Mouse (Mus musculus) liver, adult 2 months (tissue): ENCODE results near the gene Cdk9. TPM values are rescaled to one million over a fixed set of nuclear protein-coding genes. Genes with fewer than 3 reads are reported as not detected.

ENCODE experiments used
- DNase-seq: peaks from one replicate; pipeline ENCODE4 v3.0.0-alpha.2; 2011; ENCODE audit warnings: low read depth, low spot score; ENCODE audit errors: extremely low read depth
- H3K27ac ChIP-seq: fragments of 200-500 bp; replicated peaks from 2 replicates; pipeline ENCODE4 v1.5.1; 2012; ENCODE audit warnings: low read depth, mild to moderate bottlenecking, control low read depth, inconsistent platforms, low read length; ENCODE audit not compliant: insufficient read depth
- H3K27me3 ChIP-seq: fragments of 200-500 bp; 2 replicates; pipeline ENCODE4 v1.6.1; 2012; ENCODE audit warnings: mild to moderate bottlenecking, moderate library complexity, low read length, inconsistent platforms; ENCODE audit not compliant: control insufficient read depth, insufficient read depth
- H3K36me3 ChIP-seq: fragments of 200-500 bp; 2 replicates; pipeline ENCODE4 v1.6.1; 2012; ENCODE audit warnings: low read length, inconsistent platforms; ENCODE audit not compliant: control insufficient read depth, insufficient read depth
- H3K4me1 ChIP-seq: fragments of 200-500 bp; 2 replicates; pipeline ENCODE4 v1.6.1; 2011; ENCODE audit warnings: low read length; ENCODE audit not compliant: control insufficient read depth, insufficient read depth
- H3K4me3 ChIP-seq: fragments of 200-500 bp; 2 replicates; pipeline ENCODE4 v1.5.1; 2011; ENCODE audit warnings: low read depth, mild to moderate bottlenecking, control low read depth, low read length, moderate library complexity; ENCODE audit not compliant: insufficient read depth
- H3K79me2 ChIP-seq: fragments of 200-500 bp; 2 replicates; pipeline ENCODE4 v1.6.1; 2012; ENCODE audit warnings: inconsistent platforms, mild to moderate bottlenecking, low read length, moderate library complexity; ENCODE audit not compliant: control insufficient read depth, insufficient read depth
- H3K9ac ChIP-seq: fragments of 200-500 bp; 2 replicates; pipeline ENCODE4 v1.6.1; 2012; ENCODE audit warnings: low read depth, mild to moderate bottlenecking, control low read depth, inconsistent platforms, low read length
- CTCF ChIP-seq: fragments of 200-500 bp; IDR thresholded peaks from 2 replicates; pipeline ENCODE4 v1.5.1; 2011; ENCODE audit warnings: low read depth, low read length, control low read depth
- POLR2A ChIP-seq: fragments of 200-500 bp; IDR thresholded peaks from 2 replicates; pipeline ENCODE4 v1.6.1; 2011; ENCODE audit warnings: low read length, control low read depth; ENCODE audit not compliant: insufficient read depth; ENCODE audit errors: extremely low read depth
- WGBS: fragments of 180-500 bp; shearing (Covaris S2); methylation state at CpG from one replicate; pipeline ENCODE4 v1.1.7; 2018; 5-methylcytosine and 5-hydroxymethylcytosine counted together
- polyA plus RNA-seq: library from polyadenylated mRNA; depleted of rRNA; stranded (reverse); fragments of >200 nt; gene quantifications from 2 replicates; pipeline ENCODE4 v1.2.3, GENCODE M21; 2012
- total RNA-seq: library from RNA; depleted of rRNA; stranded (reverse); fragments of >200 nt; gene quantifications from 2 replicates; pipeline ENCODE4 v1.2.3, GENCODE M21; 2014

Gene Cdk9
- total and polyA plus RNA-seq, 2 experiments: 19.5 to 63.7 TPM

DNA sequence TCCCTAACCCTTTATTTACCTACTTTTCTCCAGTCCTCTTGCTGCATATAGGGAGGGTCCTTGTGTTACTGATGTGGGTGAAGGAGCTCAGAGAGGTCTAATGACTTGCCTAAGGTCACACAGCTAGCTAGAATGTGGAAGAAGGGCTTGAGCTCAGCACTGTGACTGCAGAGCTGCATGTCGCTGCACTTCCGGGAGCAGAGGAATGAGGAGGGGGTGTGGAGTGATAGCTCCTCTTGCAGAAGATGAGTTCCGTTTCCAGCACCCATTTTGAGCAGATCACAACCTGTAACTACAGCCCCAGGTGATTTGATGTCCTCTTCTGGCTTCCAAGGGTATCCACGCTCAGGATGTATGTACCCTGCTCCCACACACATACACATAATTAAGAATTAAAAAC lies 11.3 kb upstream of the Cdk9 start:
- no peak for DNase-seq
- Histone ChIP-seq H3K27ac (no peak overlapping the region), H3K9ac (no peak overlapping the region), H3K36me3 (no peaks in the 10 kb centered on the region), H3K27me3 (no peaks in the 10 kb centered on the region), H3K4me3 (no peak overlapping the region), H3K4me1 (no peaks in the 10 kb centered on the region), H3K79me2 (no peaks in the 10 kb centered on the region)
- WGBS: 90% methylated on average over 4 of the region's 4 CpGs
- no peak for TF ChIP-seq CTCF
- TF ChIP-seq POLR2A: no peak

- 83% methylated on average over 3 of the region's 3 CpGs for WGBS
- no peaks in the 10 kb centered on the region for H3K4me1 ChIP-seq
- no peak overlapping the region for H3K4me3 ChIP-seq
- no peaks in the 10 kb centered on the region for H3K79me2 ChIP-seq
- H3K36me3 ChIP-seq: no peaks in the 10 kb centered on the region
- TF ChIP-seq POLR2A: no peak
- TF ChIP-seq CTCF: no peak
- DNase-seq: no peak
- H3K27me3 ChIP-seq: no peaks in the 10 kb centered on the region
- no peak overlapping the region for H3K27ac ChIP-seq
- no peak overlapping the region for H3K9ac ChIP-seq
These were observed 9.7 kb upstream of the Cdk9 start for GRCm38 (mm10) chr2:32722581-32722980.

DNA sequence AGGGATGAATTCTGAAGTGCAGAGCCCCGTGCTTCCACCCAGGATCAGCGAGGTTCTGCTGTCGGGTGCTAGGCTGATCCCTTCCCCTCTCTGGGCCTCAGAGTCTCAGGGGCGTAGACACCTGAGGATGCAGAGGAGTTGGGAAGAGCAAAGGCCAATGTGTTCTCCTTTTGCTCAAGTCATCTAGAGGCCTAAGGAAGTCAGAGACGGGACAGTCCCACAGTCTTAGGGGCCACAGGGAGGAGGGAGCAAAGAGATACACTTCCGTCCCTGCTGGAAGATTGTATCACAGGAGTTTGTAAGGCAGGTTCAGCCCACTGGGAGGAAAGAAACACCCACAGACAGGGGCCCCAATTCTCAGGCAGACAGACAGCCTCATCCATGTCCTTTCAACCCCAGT lies 9.2 kb upstream of the Cdk9 start:
- H3K9ac ChIP-seq: no peak overlapping the region
- H3K27ac ChIP-seq: no peak overlapping the region

DNA sequence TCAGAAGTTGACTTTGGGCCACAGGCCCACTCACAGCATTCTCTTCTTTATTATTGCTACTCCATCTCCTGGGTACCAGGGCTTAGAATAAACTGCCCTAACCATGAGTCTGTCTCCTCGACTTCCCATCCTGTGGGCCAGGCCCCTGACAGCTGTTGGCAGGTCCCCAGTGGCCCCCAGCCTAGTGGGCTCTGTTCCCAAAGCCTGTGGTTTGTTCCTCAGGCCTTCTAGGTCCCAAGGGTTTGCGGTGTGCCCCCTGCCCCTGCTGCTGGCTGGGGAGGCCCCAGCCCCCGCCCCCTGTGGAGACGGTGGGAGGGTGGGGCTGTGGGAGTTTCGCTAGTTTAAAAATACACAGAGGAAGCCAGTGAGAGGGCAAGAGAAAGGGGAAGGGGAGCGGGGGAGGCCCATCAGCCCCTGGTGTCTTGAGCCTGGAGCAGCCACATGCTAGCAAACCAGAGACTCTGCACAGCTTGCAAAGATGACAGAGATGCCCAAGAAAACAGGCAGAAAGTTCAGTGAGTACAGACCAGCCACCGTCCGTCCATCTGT lies 7.9 kb upstream of the Cdk9 start, which contains the start of gene Sh2d3c:
Sh2d3c (plus strand) TSS at position 375 of the 549 bp plus-strand sequence.
- 77% methylated on average over 8 of the region's 8 CpGs for WGBS
- Histone ChIP-seq H3K4me1 (no peaks in the 10 kb centered on the region), H3K79me2 (no peaks in the 10 kb centered on the region), H3K27me3 (no peaks in the 10 kb centered on the region), H3K27ac (no peak within 1 kb of the TSS), H3K4me3 (no peak within 1 kb of the TSS), H3K36me3 (no peaks in the 10 kb centered on the region), H3K9ac (no peak within 1 kb of the TSS; the same call in 1 of the 2 replicates)
- no peak for DNase-seq
- no peak for TF ChIP-seq POLR2A
- TF ChIP-seq CTCF: no peak

More for the DNA sequence above, 9.2 kb upstream of the Cdk9 start:
- H3K36me3 ChIP-seq: no peaks in the 10 kb centered on the region
- no peak for TF ChIP-seq POLR2A
- TF ChIP-seq CTCF: no peak
- H3K79me2 ChIP-seq: no peaks in the 10 kb centered on the region
- H3K4me1 ChIP-seq: no peaks in the 10 kb centered on the region
- no peak for DNase-seq
- no peaks in the 10 kb centered on the region for H3K27me3 ChIP-seq
- H3K4me3 ChIP-seq: no peak overlapping the region
- WGBS: 72% methylated on average over 6 of the region's 6 CpGs

DNA sequence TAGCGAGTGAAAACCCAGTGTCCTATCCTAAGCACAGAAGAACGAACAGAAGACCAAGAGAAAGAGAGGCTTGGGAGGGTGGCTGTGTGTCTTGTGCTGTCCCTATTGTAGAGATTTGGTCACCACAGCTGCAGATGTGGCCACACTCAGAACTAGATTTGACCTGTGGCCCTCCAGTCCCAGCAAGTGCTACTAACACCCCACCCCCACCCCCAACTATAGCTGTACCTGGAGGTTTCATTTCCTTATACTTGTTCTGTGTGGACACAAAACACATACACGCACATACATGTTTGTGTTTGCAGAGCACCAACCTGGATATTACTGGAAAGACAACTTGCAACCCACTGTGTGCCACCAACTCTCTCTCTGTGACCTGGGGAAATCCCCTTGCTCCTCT lies 7.2 kb upstream of the Cdk9 start:
- DNase-seq: no peak
- 93% methylated on average over 3 of the region's 3 CpGs for WGBS
- peaks cover 2% of the 10 kb centered on the region; the same call in 1 of the 2 replicates for H3K4me1 ChIP-seq
- no peak overlapping the region for H3K4me3 ChIP-seq
- no peak for TF ChIP-seq POLR2A
- TF ChIP-seq CTCF: no peak
- H3K27ac ChIP-seq: no peak overlapping the region
- H3K9ac ChIP-seq: no peak overlapping the region
- no peaks in the 10 kb centered on the region for H3K79me2 ChIP-seq
- H3K27me3 ChIP-seq: no peaks in the 10 kb centered on the region
- H3K36me3 ChIP-seq: no peaks in the 10 kb centered on the region

DNA sequence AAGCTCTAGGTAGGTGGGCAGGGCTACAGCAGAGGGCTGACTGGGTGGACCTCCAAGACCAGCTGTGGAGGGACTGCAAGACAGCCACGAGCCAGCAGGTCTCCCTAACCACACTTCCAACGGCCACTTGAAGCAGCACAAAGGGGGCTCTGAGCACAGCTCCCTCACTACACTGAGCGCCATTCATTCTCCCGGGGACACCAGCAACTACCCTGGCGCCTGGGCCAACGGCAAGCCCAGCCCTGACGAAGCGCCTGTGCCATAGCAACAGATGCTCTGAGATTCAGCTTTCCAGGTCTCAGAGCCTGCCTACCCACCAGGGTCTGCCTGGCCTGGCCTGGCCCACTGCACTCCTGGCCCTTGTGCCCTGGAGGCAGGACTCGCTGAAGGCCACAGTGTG lies 5.9 kb upstream of the Cdk9 start:
- peaks cover 15% of the 10 kb centered on the region for H3K4me1 ChIP-seq
- no peaks in the 10 kb centered on the region for H3K36me3 ChIP-seq
- H3K79me2 ChIP-seq: no peaks in the 10 kb centered on the region
- H3K4me3 ChIP-seq: no peak overlapping the region
- 91% methylated on average over 9 of the region's 9 CpGs for WGBS
- DNase-seq: no peak
- H3K27me3 ChIP-seq: no peaks in the 10 kb centered on the region
- no peak overlapping the region for H3K27ac ChIP-seq
- TF ChIP-seq POLR2A (no peak), CTCF (no peak)
- no peak overlapping the region for H3K9ac ChIP-seq
